Mouse (Mus musculus): ENCODE results near the gene Nedd4. TPM values are rescaled to one million over a fixed set of nuclear protein-coding genes. Genes with fewer than 3 reads are reported as not detected.

The Nedd4 gene
- polyA plus RNA-seq, 1 experiment: 26.9 TPM

DNA sequence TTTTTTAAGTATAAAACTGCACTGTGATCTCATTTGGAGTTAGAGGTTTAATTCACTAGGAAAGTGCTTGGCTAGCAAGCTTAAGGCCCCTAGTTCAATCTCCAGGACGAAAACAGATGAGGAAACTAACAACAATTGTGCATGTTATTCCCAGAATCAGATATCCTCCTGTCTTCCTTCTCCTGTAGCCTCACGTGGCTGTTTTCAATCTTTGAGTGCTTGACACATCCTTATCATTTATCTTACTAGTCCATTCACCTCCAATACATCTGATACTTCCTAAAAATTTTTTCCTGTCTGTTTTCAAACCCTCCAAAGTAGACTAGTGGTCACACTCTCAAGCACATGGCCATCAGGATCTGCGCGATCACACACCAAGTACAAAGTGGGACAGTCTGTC, 57.0 kb downstream of the Nedd4 start:
- no peak for TF ChIP-seq POLR2A (IDR thresholded peaks at IDR 0.05; ENCODE audit: control insufficient read depth, low read depth, low read length)
- TF ChIP-seq CTCF (IDR thresholded peaks at IDR 0.05; ENCODE audit: control insufficient read depth, insufficient read depth, insufficient replicate concordance, low read depth, low read length): no peak
- Histone ChIP-seq H3K27me3 (ENCODE audit: control insufficient read depth, insufficient read depth, low read length) (no peaks in the 10 kb centered on the region), H3K36me3 (ENCODE audit: control insufficient read depth, insufficient read depth, low read length) (no peaks in the 10 kb centered on the region), H3K4me3 (ENCODE audit: control insufficient read depth, low read depth, low read length) (no peak overlapping the region), H3K4me1 (ENCODE audit: control insufficient read depth, insufficient read depth, low read length) (no peaks in the 10 kb centered on the region), H3K27ac (ENCODE audit: control insufficient read depth, insufficient read depth, low read depth, low read length) (no peak overlapping the region)

DNA sequence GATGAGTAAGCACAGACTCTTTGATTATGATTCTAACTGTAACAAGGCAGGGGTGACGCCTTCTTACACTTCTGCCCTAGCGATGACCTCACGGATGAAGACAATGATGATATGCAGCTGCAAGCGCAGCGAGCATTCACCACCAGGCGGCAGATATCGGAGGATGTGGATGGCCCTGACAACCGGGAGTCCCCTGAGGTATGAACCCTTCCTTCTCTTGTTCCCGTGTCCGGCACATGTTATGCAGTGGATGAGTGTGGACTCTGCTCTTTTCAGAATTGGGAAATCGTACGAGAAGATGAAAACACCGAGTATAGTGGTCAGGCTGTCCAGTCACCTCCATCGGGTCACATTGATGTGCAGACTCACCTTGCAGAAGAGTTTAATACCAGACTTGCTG, 59.1 kb downstream of the Nedd4 start:
- TF ChIP-seq CTCF (IDR thresholded peaks at IDR 0.05; ENCODE audit: control insufficient read depth, insufficient read depth, insufficient replicate concordance, low read depth, low read length): no peak
- TF ChIP-seq POLR2A (IDR thresholded peaks at IDR 0.05; ENCODE audit: control insufficient read depth, low read depth, low read length): no peak
- Histone ChIP-seq H3K4me3 (ENCODE audit: control insufficient read depth, low read depth, low read length) (no peak overlapping the region), H3K36me3 (ENCODE audit: control insufficient read depth, insufficient read depth, low read length) (no peaks in the 10 kb centered on the region; the same call in 1 of the 2 replicates), H3K27me3 (ENCODE audit: control insufficient read depth, insufficient read depth, low read length) (no peaks in the 10 kb centered on the region), H3K27ac (ENCODE audit: control insufficient read depth, insufficient read depth, low read depth, low read length) (no peak overlapping the region), H3K4me1 (ENCODE audit: control insufficient read depth, insufficient read depth, low read length) (no peaks in the 10 kb centered on the region)

DNA sequence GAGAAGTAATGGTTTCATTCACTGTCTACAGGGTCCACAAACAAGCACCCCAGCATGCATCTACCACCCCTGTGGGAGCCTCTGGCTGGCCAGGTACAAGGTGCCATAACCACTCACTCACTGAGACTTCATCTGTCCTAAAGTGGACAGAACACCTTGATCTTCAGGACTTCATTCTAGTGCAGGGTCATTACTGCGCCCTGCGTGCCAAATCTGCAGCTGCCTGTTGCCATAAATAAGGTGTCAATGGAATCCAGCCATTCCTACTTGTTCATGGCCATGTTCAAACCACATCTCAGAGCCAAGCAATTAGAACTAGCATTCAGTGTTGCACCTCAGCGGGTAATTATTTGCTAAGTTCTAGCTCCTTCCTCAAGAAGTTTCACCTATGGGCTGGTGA, 60.5 kb downstream of the Nedd4 start:
- H3K4me3 ChIP-seq (ENCODE audit: control insufficient read depth, low read depth, low read length): no peak overlapping the region
- no peak overlapping the region for H3K27ac ChIP-seq (ENCODE audit: control insufficient read depth, insufficient read depth, low read depth, low read length)
- H3K4me1 ChIP-seq (ENCODE audit: control insufficient read depth, insufficient read depth, low read length): no peaks in the 10 kb centered on the region
- no peaks in the 10 kb centered on the region for H3K27me3 ChIP-seq (ENCODE audit: control insufficient read depth, insufficient read depth, low read length)
- no peak for TF ChIP-seq POLR2A (IDR thresholded peaks at IDR 0.05; ENCODE audit: control insufficient read depth, low read depth, low read length)
- TF ChIP-seq CTCF (IDR thresholded peaks at IDR 0.05; ENCODE audit: control insufficient read depth, insufficient read depth, insufficient replicate concordance, low read depth, low read length): no peak
- no peaks in the 10 kb centered on the region; the same call in 1 of the 2 replicates for H3K36me3 ChIP-seq (ENCODE audit: control insufficient read depth, insufficient read depth, low read length)

DNA sequence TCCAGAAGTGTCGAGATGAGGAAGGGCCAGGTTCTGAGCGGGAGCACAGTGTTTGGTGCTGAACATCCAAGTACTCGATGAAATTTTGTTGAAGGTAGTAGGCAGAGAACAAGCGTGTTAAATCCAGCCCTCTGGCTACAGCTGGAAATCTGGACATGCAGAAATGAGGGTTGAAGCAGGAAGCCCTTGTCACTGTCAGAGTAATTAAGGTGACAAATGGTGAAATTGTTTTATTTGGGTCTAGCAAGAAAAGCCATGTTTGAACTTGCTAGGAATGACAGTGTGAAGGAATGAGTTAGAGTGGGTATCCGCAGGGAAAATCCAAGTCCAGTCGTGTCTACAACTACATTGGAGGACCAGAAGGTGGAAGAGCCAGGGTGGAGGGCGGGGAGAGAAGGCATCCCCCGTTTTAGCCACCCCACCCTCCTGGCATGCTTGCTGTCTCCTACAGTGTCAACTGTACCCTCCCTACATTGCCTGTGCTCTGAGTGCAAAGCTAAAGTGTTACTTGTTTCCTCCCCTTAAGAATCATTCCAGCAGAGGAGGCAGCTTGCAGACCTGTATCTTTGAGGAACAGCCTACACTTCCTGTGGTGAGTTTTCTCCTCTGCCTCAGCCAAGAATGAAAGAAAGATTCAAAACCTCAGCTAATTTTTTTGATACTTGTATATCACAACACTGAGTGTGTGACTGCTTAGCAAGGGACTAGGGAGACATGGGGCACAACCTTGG, 62.5 kb downstream of the Nedd4 start:
- Histone ChIP-seq H3K27ac (ENCODE audit: control insufficient read depth, insufficient read depth, low read depth, low read length) (no peak overlapping the region), H3K4me3 (ENCODE audit: control insufficient read depth, low read depth, low read length) (no peak overlapping the region)

DNA sequence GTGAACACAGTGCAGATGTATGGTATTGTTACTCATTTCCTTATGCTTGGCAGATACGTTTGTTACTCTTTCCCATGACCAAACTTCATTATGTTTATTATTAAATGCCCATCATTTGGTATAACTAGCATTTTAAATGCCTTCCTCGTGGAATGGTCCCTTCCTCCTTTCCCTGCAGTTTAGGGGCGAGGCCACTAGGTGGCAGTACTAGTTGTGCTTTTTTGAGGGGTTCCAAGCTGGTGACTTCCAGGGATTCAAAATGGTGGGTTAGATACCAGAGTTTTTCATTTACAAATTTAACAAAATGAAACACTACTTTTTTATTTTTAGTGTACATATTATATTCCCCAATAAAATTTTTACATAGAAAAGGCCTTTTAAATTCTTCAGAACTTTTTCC, 71.8 kb downstream of the Nedd4 start:
- TF ChIP-seq POLR2A (IDR thresholded peaks at IDR 0.05; ENCODE audit: control insufficient read depth, low read depth, low read length) (no peak), CTCF (IDR thresholded peaks at IDR 0.05; ENCODE audit: control insufficient read depth, insufficient read depth, insufficient replicate concordance, low read depth, low read length) (peak; percentile 49; the same call in 1 of the 2 replicates)
- Histone ChIP-seq H3K36me3 (ENCODE audit: control insufficient read depth, insufficient read depth, low read length) (peaks cover 2% of the 10 kb centered on the region), H3K27ac (ENCODE audit: control insufficient read depth, insufficient read depth, low read depth, low read length) (no peak overlapping the region), H3K27me3 (ENCODE audit: control insufficient read depth, insufficient read depth, low read length) (no peaks in the 10 kb centered on the region), H3K4me3 (ENCODE audit: control insufficient read depth, low read depth, low read length) (no peak overlapping the region), H3K4me1 (ENCODE audit: control insufficient read depth, insufficient read depth, low read length) (no peaks in the 10 kb centered on the region)

More for the DNA sequence above, 62.5 kb downstream of the Nedd4 start:
- H3K36me3 ChIP-seq (ENCODE audit: control insufficient read depth, insufficient read depth, low read length): no peaks in the 10 kb centered on the region; the same call in 1 of the 2 replicates
- TF ChIP-seq POLR2A (IDR thresholded peaks at IDR 0.05; ENCODE audit: control insufficient read depth, low read depth, low read length): no peak
- TF ChIP-seq CTCF (IDR thresholded peaks at IDR 0.05; ENCODE audit: control insufficient read depth, insufficient read depth, insufficient replicate concordance, low read depth, low read length): no peak
- no peaks in the 10 kb centered on the region for H3K27me3 ChIP-seq (ENCODE audit: control insufficient read depth, insufficient read depth, low read length)
- H3K4me1 ChIP-seq (ENCODE audit: control insufficient read depth, insufficient read depth, low read length): no peaks in the 10 kb centered on the region

DNA sequence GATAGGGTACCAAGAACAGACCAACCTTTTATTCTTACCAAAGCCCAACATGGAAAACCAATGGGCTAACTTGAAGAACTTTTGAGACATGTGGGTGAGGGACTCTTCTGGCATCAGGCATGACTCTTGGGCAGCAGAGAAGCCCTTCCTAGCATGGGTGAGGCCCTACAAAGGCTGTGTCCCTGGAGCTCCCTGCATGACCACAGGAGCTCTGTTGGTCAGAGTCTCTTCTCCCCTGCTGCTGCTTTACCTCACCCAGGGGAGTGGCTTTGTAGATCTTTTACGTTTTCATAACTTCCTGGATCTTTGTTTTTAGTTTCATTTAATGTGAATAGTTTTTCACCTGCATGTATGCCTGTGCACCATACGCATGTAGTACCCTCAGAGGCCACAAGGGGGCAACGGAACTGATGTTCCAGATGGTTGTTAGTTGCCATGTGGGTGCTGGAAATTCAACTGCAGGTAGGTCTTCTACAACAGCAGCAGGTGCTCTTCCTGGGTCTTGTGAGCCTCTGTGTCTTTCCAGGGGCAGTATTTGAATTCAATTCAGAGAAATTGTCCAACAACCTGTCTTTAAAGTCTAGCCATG, 73.8 kb downstream of the Nedd4 start:
- Histone ChIP-seq H3K36me3 (ENCODE audit: control insufficient read depth, insufficient read depth, low read length) (peaks cover 2% of the 10 kb centered on the region), H3K4me3 (ENCODE audit: control insufficient read depth, low read depth, low read length) (no peak overlapping the region), H3K4me1 (ENCODE audit: control insufficient read depth, insufficient read depth, low read length) (no peaks in the 10 kb centered on the region), H3K27me3 (ENCODE audit: control insufficient read depth, insufficient read depth, low read length) (no peaks in the 10 kb centered on the region), H3K27ac (ENCODE audit: control insufficient read depth, insufficient read depth, low read depth, low read length) (no peak overlapping the region)
- TF ChIP-seq CTCF (IDR thresholded peaks at IDR 0.05; ENCODE audit: control insufficient read depth, insufficient read depth, insufficient replicate concordance, low read depth, low read length) (peak; percentile 67; the same call in 1 of the 2 replicates), POLR2A (IDR thresholded peaks at IDR 0.05; ENCODE audit: control insufficient read depth, low read depth, low read length) (no peak)

DNA sequence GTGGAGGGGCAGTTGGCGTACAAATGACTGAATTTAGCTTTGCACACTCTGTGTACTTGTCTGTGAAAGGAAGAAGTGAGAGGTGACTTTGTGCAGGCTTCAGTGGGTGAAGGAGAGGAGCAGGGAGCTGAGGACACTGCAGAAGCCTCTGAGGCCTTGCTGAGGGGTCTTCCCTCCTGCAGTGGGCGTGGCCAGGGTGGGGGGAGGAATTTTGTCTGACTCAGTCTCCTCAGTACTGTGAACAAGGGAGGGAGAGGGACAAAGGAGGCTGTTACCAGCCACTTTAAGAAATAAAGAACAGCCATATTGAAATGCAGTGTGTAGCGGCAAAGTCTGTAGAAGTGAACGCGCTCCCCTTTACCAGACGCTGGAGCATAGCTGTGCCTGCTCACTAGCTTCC, 79.1 kb downstream of the Nedd4 start:
- Histone ChIP-seq H3K4me3 (ENCODE audit: control insufficient read depth, low read depth, low read length) (no peak overlapping the region), H3K27me3 (ENCODE audit: control insufficient read depth, insufficient read depth, low read length) (no peaks in the 10 kb centered on the region), H3K27ac (ENCODE audit: control insufficient read depth, insufficient read depth, low read depth, low read length) (no peak overlapping the region), H3K4me1 (ENCODE audit: control insufficient read depth, insufficient read depth, low read length) (no peaks in the 10 kb centered on the region), H3K36me3 (ENCODE audit: control insufficient read depth, insufficient read depth, low read length) (peaks cover 3% of the 10 kb centered on the region)
- TF ChIP-seq CTCF (IDR thresholded peaks at IDR 0.05; ENCODE audit: control insufficient read depth, insufficient read depth, insufficient replicate concordance, low read depth, low read length) (no peak), POLR2A (IDR thresholded peaks at IDR 0.05; ENCODE audit: control insufficient read depth, low read depth, low read length) (no peak)
